Mouse (Mus musculus) lung, postnatal 0 days (tissue): Measurements from ENCODE around the gene Gdap1l1.

Experiments
- CTCF ChIP-seq: IDR thresholded peaks from 2 replicates; pipeline ENCODE4 v1.5.1; 2016; ENCODE audit warnings: antibody characterized with exemption, mild to moderate bottlenecking
- EP300 ChIP-seq: IDR thresholded peaks from 2 replicates; pipeline ENCODE4 v1.6.1; 2016; ENCODE audit warnings: antibody characterized with exemption, mild to moderate bottlenecking, control low read depth

- TF ChIP-seq CTCF (no peak), EP300 (no peak)
Observed at GRCm38 (mm10) chr2:163449276-163449675, 11.0 kb downstream of the Gdap1l1 start.
